Mouse (Mus musculus) erythroblast, embryonic 14.5 days (primary cell): ENCODE data around the gene Tbl2.

ENCODE experiments used
- GATA1 ChIP-seq: IDR thresholded peaks from 2 replicates; pipeline ENCODE4 v1.6.1; 2012; ENCODE audit warnings: low read length, inconsistent platforms, mixed read lengths
- TAL1 ChIP-seq: IDR thresholded peaks from 3 replicates; pipeline ENCODE4 v1.6.1; 2012; ENCODE audit warnings: low read length, inconsistent platforms, mixed read lengths

DNA sequence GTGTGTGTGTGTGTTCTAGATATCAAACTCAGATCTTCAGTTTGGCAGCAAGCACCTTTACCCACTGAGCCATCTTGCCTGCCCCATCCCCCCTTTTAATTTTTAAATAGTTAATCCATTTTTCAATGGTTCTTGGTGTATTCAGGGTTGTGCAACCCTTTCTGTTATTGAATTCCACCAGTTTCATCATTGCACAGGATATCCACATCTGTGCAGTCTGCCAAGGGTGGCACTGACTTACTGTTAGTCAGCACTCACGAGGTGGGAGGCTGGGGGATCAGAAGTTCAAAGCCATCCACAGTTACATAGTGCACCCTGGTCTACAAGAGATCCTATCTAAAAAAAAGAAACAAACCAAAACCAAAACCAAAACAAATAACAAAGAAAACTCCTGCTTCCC lies 48.5 kb upstream of the Tbl2 start:
- no peak for TF ChIP-seq TAL1
- no peak for TF ChIP-seq GATA1
